Mouse (Mus musculus): ENCODE results near the gene Endou. TPM values are rescaled to one million over a fixed set of nuclear protein-coding genes. Genes with fewer than 3 reads are reported as not detected.

Endou gene
- 0.55 and 1.6 TPM in 2 replicates for polyA plus RNA-seq (2015; fragmentation: Nextera tagmentation; extraction: Ambion mirVana)

DNA sequence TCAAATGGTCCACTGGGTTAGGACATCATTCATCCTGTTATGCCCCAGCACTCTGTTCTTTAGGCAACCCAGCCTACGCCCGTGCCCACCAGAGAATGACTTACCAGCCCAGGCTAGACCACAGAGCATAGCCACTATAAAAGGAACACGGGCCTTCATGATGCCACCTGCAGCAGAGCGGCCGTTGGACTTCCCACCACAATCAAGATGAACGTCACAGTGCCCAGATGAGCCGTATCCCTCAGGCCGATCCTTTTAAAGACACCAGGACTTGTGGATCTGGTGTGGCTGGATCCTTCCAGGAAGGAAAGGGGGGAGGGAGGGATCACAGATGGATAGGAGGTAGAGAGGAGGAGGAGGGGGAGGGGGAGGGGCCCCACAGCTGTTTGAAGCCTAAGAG lies at the start of gene Endou:
TSS of gene Endou (minus strand) at position 229 of the 400 bp plus-strand sequence.
- no peak within 1 kb of the TSS for H3K9ac ChIP-seq (ENCODE audit: low read length)
- 89% methylated on average over 8 of the region's 8 CpGs for WGBS
- H3K4me2 ChIP-seq (ENCODE audit: low read depth, low read length) = no peak within 1 kb of the TSS
- no peaks in the 10 kb centered on the region for H3K4me1 ChIP-seq (replicated peaks; ENCODE audit: control insufficient read depth, insufficient read depth, low read length)
- no peak within 1 kb of the TSS for H3K4me3 ChIP-seq (ENCODE audit: low read length)
- H3K9me3 ChIP-seq (ENCODE audit: control insufficient read depth, low read length) = no peaks in the 10 kb centered on the region; the same call in 1 of the 2 replicates
- no peaks in the 10 kb centered on the region for H3K36me3 ChIP-seq (ENCODE audit: control insufficient read depth, insufficient read depth, low read length)
- no peak for ATAC-seq (ENCODE audit: low read depth)
- H3K27ac ChIP-seq (ENCODE audit: low read length) = no peak within 1 kb of the TSS
- H3K27me3 ChIP-seq (ENCODE audit: control insufficient read depth, insufficient read depth, low read depth, low read length) = no peaks in the 10 kb centered on the region

DNA sequence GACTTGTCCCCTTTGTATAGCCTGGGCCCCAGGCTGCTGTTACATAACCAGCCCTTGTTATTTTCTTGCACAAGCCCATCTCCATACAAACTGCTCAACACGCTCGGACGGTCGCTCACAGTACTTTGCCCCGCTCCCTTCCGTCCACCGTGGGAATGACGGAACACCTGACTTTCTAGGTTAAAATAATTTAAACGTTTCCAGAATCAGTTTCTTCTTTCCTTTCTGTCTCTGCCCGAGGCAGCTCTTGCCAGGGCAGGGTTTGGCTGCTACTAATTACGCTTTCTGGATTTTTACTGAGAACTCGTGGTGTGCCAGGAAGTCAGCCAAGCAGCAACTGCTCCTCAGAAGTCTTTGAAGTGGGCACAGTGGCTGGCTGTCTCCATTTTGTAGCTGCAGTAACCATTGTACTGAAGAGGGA lies 49.5 kb upstream of the Endou start:
- no peaks in the 10 kb centered on the region for H3K36me3 ChIP-seq (ENCODE audit: control insufficient read depth, insufficient read depth, low read length)
- H3K27me3 ChIP-seq (ENCODE audit: control insufficient read depth, insufficient read depth, low read depth, low read length) = no peaks in the 10 kb centered on the region
- H3K4me3 ChIP-seq (ENCODE audit: low read length) = no peak overlapping the region
- 60% methylated on average over 12 of the region's 12 CpGs for WGBS
- H3K9ac ChIP-seq (ENCODE audit: low read length) = no peak overlapping the region
- no peaks in the 10 kb centered on the region for H3K9me3 ChIP-seq (ENCODE audit: control insufficient read depth, low read length)
- no peak for ATAC-seq (ENCODE audit: low read depth)
- peaks cover 28% of the 10 kb centered on the region for H3K4me1 ChIP-seq (replicated peaks; ENCODE audit: control insufficient read depth, insufficient read depth, low read length)
- peak overlapping the region; percentile 42 for H3K27ac ChIP-seq (ENCODE audit: low read length)
- H3K4me2 ChIP-seq (ENCODE audit: low read depth, low read length) = no peak overlapping the region

DNA sequence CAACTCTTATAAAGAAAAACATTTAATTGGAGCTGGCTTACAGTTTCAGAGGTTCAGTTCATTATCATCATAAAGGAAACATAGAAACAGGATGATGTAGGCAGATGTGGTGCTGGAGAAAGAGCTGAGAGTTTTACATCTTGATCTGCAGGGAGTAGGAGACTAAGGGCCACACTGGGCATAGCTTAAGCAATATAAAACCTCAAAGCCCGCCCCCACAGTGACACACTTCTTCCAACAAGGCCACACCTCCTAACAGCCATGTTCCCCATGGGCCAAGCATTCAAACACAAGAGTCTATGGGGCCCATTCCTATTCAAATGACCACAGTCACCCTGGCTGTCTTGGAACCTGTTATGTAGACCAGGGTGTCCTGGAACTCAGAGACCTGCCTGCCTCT lies 48.4 kb upstream of the Endou start:
- Histone ChIP-seq H3K27ac (ENCODE audit: low read length) (no peak overlapping the region), H3K36me3 (ENCODE audit: control insufficient read depth, insufficient read depth, low read length) (no peaks in the 10 kb centered on the region), H3K4me1 (replicated peaks; ENCODE audit: control insufficient read depth, insufficient read depth, low read length) (peaks cover 25% of the 10 kb centered on the region), H3K9me3 (ENCODE audit: control insufficient read depth, low read length) (no peaks in the 10 kb centered on the region), H3K4me2 (ENCODE audit: low read depth, low read length) (no peak overlapping the region), H3K4me3 (ENCODE audit: low read length) (no peak overlapping the region), H3K27me3 (ENCODE audit: control insufficient read depth, insufficient read depth, low read depth, low read length) (no peaks in the 10 kb centered on the region), H3K9ac (ENCODE audit: low read length) (no peak overlapping the region)
- WGBS = 74% methylated on average over 1 of the region's 1 CpGs
- ATAC-seq (ENCODE audit: low read depth) = no peak

DNA sequence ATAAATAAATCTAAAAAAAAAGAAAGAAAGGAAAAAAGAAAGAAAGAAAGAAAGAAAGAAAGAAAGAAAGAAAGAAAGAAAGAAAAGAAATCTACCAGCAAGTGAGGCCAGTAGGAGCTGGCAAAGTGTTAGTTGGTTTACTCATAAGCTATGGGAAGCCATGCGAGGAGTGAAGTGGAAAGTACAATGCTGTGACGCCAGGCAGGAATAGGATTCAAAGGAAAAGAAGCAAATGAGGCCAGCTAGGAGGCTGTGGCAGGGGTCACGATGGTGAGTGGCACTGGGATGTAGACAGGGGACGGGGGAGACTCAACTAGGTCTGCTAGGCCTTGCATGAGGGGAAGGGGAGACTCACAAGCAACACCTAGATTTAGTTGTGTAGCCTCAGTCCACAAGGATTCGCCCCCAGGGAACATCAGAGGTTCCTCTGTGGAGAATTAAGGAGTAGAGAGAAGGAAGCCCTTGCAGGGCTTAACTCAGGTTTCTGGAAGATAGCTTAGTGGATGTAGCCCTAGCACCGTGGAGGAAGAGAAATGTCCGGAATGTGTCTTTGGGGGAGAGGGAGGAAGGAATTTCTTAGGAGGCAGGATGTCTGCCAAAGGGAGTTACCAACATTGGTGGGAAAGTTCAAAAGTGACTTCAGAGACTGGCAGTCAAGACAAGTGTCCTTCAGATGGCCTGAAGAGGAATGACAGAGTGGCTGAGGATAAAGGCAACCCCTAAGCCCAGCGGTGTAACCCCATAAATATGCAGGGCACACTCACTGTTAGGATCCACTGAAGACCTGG lies 47.4 kb upstream of the Endou start, which contains the start of gene Slc48a1:
TSS of gene Slc48a1 (plus strand) at position 210 of the 788 bp plus-strand sequence.
- Histone ChIP-seq H3K4me1 (replicated peaks; ENCODE audit: control insufficient read depth, insufficient read depth, low read length) (peaks cover 33% of the 10 kb centered on the region), H3K4me3 (ENCODE audit: low read length) (no peak within 1 kb of the TSS)
- ATAC-seq (ENCODE audit: low read depth) = no peak

DNA sequence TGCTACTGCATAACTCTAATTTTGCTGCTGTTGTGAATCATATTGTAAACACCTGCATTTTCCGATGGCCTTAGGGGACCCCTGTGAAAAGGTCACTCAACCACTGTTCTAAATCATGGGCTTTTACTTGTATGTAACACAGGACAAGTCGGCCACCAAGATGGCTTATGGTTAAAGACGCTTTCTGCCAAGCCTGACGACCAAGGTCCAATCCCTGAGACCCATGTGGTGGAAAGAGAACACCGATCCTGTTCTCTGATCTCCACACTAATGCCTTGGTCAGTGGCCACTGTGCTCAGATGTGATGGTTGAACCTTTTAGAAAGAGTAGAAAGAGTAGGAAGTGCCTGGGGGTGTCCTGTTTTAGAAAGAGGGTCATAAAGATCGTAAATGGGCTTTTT lies 45.8 kb upstream of the Endou start:
- 82% methylated on average over 6 of the region's 6 CpGs for WGBS
- Histone ChIP-seq H3K4me2 (ENCODE audit: low read depth, low read length) (no peak overlapping the region), H3K36me3 (ENCODE audit: control insufficient read depth, insufficient read depth, low read length) (no peaks in the 10 kb centered on the region), H3K27me3 (ENCODE audit: control insufficient read depth, insufficient read depth, low read depth, low read length) (no peaks in the 10 kb centered on the region), H3K27ac (ENCODE audit: low read length) (no peak overlapping the region), H3K4me3 (ENCODE audit: low read length) (no peak overlapping the region), H3K4me1 (replicated peaks; ENCODE audit: control insufficient read depth, insufficient read depth, low read length) (peaks cover 42% of the 10 kb centered on the region), H3K9ac (ENCODE audit: low read length) (no peak overlapping the region), H3K9me3 (ENCODE audit: control insufficient read depth, low read length) (no peaks in the 10 kb centered on the region)
- ATAC-seq (ENCODE audit: low read depth) = no peak

More for the DNA sequence above, 47.4 kb upstream of the Endou start, which contains the start of gene Slc48a1:
- Histone ChIP-seq H3K27ac (ENCODE audit: low read length) (peak within 1 kb of the TSS; percentile 34), H3K9me3 (ENCODE audit: control insufficient read depth, low read length) (no peaks in the 10 kb centered on the region), H3K9ac (ENCODE audit: low read length) (peak within 1 kb of the TSS; percentile 16; the same call in 1 of the 2 replicates), H3K27me3 (ENCODE audit: control insufficient read depth, insufficient read depth, low read depth, low read length) (no peaks in the 10 kb centered on the region), H3K4me2 (ENCODE audit: low read depth, low read length) (no peak within 1 kb of the TSS), H3K36me3 (ENCODE audit: control insufficient read depth, insufficient read depth, low read length) (no peaks in the 10 kb centered on the region)
- 47% methylated on average over 8 of the region's 8 CpGs for WGBS

DNA sequence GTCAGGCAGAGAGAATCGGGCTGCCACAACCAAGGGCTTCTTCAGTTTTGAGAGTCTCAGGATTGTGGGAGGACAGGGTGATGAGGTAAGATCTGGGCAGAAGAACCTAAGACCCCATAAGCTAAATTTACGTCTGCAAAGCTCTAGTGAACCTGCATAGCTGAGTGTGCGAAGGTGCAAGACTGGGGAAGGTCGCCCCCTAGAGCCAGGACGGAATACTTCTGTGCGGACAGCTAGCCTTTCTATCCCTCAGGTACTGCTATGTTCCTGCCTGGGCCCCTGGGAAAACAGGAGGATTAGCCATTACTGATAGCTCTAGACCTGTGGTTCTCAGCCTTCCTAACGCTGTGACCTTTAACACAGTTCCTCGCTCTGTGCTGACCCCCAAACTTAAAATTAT lies 45.4 kb upstream of the Endou start:
- no peaks in the 10 kb centered on the region for H3K9me3 ChIP-seq (ENCODE audit: control insufficient read depth, low read length)
- H3K4me3 ChIP-seq (ENCODE audit: low read length) = no peak overlapping the region
- H3K27ac ChIP-seq (ENCODE audit: low read length) = no peak overlapping the region
- 7% methylated on average over 8 of the region's 8 CpGs for WGBS
- H3K27me3 ChIP-seq (ENCODE audit: control insufficient read depth, insufficient read depth, low read depth, low read length) = no peaks in the 10 kb centered on the region
- H3K36me3 ChIP-seq (ENCODE audit: control insufficient read depth, insufficient read depth, low read length) = no peaks in the 10 kb centered on the region
- no peak for ATAC-seq (ENCODE audit: low read depth)
- peaks cover 39% of the 10 kb centered on the region for H3K4me1 ChIP-seq (replicated peaks; ENCODE audit: control insufficient read depth, insufficient read depth, low read length)
- no peak overlapping the region for H3K4me2 ChIP-seq (ENCODE audit: low read depth, low read length)
- H3K9ac ChIP-seq (ENCODE audit: low read length) = no peak overlapping the region

DNA sequence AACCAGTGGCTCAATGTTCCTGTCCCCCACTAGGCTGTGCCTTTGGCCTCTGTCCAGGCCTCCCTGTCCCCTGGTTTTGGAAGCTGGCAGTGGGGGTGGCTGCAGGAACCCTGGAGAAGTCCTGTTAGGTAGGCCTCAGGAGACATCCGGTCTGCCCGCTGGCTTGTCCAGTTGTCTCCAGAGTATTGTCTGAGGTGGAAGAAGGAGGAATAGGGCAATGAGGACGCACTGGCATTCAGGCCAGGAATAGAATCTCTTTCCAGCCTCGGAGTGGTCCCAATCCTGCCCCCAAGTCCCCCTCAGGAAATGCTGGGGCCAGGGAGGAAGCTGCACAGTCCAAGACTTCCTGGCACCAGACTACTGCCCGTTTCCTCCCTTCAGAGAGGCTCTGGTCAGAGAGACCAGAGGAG lies 42.8 kb upstream of the Endou start:
- Histone ChIP-seq H3K27ac (ENCODE audit: low read length) (peak overlapping the region; percentile 95), H3K9me3 (ENCODE audit: control insufficient read depth, low read length) (no peaks in the 10 kb centered on the region), H3K4me1 (replicated peaks; ENCODE audit: control insufficient read depth, insufficient read depth, low read length) (peaks cover 35% of the 10 kb centered on the region), H3K9ac (ENCODE audit: low read length) (peak overlapping the region; percentile 5; the same call in 1 of the 2 replicates), H3K36me3 (ENCODE audit: control insufficient read depth, insufficient read depth, low read length) (no peaks in the 10 kb centered on the region), H3K27me3 (ENCODE audit: control insufficient read depth, insufficient read depth, low read depth, low read length) (no peaks in the 10 kb centered on the region), H3K4me3 (ENCODE audit: low read length) (no peak overlapping the region), H3K4me2 (ENCODE audit: low read depth, low read length) (no peak overlapping the region)
- WGBS = 52% methylated on average over 5 of the region's 5 CpGs
- ATAC-seq (ENCODE audit: low read depth) = peak; percentile 54

DNA sequence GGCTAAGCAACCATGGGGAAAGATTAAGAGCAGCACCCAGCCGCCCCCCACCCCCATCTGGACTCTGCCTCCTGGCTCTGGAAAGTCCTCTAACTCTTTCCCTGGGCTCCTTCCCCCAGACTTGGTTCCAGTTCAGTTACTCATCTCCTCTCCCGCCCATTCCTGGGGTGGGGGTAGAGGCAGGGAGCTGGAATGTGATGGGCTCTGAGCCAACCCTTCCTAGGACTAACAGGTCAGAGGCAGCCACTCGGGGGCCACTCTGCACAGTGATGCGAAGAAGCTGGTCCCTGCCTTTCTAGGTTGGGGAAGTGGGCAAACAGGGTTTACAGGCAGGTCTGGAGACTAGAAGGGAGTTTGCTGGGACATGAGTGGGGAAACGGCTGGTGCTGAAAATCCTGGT lies 42.0 kb upstream of the Endou start:
- H3K4me3 ChIP-seq (ENCODE audit: low read length) = no peak overlapping the region
- H3K36me3 ChIP-seq (ENCODE audit: control insufficient read depth, insufficient read depth, low read length) = no peaks in the 10 kb centered on the region
- peaks cover 36% of the 10 kb centered on the region for H3K4me1 ChIP-seq (replicated peaks; ENCODE audit: control insufficient read depth, insufficient read depth, low read length)
- peak overlapping the region; percentile 23; the same call in 1 of the 2 replicates for H3K4me2 ChIP-seq (ENCODE audit: low read depth, low read length)
- no peaks in the 10 kb centered on the region for H3K27me3 ChIP-seq (ENCODE audit: control insufficient read depth, insufficient read depth, low read depth, low read length)
- peak overlapping the region; percentile 95 for H3K27ac ChIP-seq (ENCODE audit: low read length)
- ATAC-seq (ENCODE audit: low read depth) = peak; percentile 92
- 4% methylated on average over 5 of the region's 5 CpGs for WGBS
- H3K9ac ChIP-seq (ENCODE audit: low read length) = peak overlapping the region; percentile 45
- no peaks in the 10 kb centered on the region for H3K9me3 ChIP-seq (ENCODE audit: control insufficient read depth, low read length)

DNA sequence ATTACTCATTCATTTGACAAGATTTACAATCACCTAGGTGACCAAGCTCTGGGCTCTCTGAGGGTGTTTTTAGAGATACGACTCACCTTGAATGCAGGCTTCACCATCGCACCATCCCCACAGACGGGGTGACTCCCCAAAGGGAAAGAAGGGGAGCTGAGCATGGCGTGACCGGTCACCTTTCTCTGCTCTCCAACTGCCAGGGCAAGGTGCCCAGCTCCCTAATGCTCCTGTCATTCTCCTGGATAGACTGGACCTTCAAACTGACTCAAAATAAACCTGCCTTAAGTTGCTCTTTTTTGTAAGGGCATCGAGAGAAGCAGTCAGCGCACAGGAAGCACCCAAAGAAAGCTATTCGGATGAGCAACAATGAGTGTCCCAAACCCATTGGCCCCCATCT lies 39.1 kb upstream of the Endou start:
- WGBS = 79% methylated on average over 8 of the region's 8 CpGs
- no peak for ATAC-seq (ENCODE audit: low read depth)
- Histone ChIP-seq H3K27ac (ENCODE audit: low read length) (no peak overlapping the region), H3K9ac (ENCODE audit: low read length) (no peak overlapping the region), H3K27me3 (ENCODE audit: control insufficient read depth, insufficient read depth, low read depth, low read length) (peaks cover 3% of the 10 kb centered on the region; the same call in 1 of the 2 replicates), H3K4me3 (ENCODE audit: low read length) (no peak overlapping the region), H3K4me1 (replicated peaks; ENCODE audit: control insufficient read depth, insufficient read depth, low read length) (peaks cover 54% of the 10 kb centered on the region), H3K4me2 (ENCODE audit: low read depth, low read length) (no peak overlapping the region), H3K36me3 (ENCODE audit: control insufficient read depth, insufficient read depth, low read length) (no peaks in the 10 kb centered on the region), H3K9me3 (ENCODE audit: control insufficient read depth, low read length) (no peaks in the 10 kb centered on the region)
